Mouse (Mus musculus) gastrocnemius, postnatal 25 days (tissue): ENCODE data around the gene Gchfr. TPM values are rescaled to one million over a fixed set of nuclear protein-coding genes. Genes with fewer than 3 reads are reported as not detected.

ENCODE experiments used
- DNase-seq: peaks from one replicate; pipeline ENCODE4 v3.0.0; 2022
- total RNA-seq, 2 experiments: library from RNA; stranded (reverse); gene quantifications; 1 replicate in 1 of 2; 2 replicates in 1 of 2; pipeline ENCODE4 v1.2.3; 2021

Gene Gchfr
- total RNA-seq, 2 experiments from 2014 or later, result not detected

DNA sequence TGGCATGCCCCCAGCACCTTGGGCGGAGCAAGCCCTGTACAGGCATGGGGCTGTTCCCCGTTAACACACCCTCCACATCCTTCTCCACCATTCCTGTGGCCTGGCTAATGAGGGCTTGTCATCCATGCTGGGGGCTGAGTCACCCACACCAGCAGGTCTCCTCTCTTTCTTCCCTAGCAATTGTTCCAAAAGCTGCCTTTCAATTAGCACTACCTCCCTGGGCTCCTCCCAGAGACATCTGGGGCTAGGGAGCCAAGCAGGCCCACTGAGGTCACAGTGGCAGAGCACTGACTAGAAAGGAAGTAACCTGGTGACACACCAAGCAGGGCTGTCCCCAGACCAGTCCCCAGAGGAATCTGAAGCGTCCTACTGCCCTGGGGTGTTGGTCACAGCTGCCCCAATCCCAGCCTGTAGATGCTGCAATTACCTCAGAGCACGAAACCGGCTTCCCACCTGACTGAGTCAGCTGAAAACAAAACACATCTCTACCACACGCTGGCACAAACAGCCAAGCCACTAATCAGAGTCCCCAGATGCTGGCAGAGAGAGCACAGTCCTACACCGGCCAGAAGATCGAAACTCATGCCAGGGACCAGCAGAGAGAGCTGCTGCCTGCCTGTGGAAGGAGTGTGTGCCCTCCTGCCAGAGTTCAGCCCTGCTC is 6.5 kb downstream of the Gchfr start, which contains the start of gene Gm14137:
Gene Gm14137, plus strand, starts transcription at position 519 of the 661 bp plus-strand sequence.
- no peak for DNase-seq

DNA sequence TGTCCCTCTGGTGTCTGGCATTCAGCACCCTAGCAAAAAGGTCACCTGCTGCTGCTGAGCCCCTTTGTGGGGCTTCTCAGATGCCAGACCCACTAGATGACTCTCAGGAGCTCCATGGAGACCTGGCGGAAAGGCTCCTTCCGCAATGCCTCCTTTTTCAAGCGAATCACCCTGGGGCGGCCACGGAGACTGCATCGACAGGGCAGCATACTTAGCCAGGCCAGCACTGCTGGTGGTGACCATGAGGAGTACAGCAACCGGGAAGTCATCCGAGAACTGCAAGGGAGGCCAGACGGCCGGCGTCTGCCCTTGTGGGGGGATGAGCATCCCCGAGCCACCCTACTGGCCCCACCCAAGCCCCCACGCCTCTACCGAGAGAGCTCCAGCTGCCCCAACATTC is 7.3 kb downstream of the Gchfr start:
- DNase-seq, result no peak

DNA sequence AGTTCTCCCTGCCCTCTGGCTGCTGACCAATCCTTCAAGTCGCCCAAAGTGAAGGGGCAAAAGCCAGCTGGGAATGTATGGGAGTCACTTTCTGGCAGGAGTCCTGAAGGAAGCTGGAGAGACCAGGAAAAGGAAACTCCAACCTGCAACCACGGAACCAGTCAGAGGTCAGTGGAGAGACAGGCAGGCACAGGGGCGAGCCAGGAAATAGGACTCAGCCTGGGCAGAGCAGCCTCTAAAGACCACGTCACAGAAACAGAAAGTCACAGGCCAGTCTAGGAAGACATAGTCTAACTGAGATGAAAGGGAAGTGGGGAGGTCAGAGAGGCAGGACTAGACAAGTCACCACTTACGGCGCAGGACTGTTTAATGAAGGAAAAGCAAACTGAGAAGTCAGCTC is 8.0 kb downstream of the Gchfr start:
- DNase-seq, result no peak

DNA sequence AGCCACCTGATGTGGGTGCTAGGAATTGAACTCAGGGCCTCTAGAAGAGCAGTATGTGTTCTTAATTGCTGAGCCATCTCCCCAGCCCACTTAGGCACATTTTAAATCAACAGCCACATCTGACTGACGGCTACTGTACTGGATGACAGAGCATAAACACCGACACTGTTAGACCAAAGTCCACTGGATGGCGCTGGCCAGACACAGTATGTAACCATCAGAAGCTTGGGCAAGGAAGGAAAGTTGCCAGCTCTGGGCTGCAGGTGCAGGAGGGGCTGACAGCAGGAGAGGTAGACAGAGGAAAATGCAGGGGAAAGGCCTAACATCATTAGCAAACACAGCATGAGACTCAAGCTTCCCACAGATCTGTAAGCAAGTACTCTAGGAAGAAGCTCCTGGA is 9.2 kb downstream of the Gchfr start:
- DNase-seq, result no peak

DNA sequence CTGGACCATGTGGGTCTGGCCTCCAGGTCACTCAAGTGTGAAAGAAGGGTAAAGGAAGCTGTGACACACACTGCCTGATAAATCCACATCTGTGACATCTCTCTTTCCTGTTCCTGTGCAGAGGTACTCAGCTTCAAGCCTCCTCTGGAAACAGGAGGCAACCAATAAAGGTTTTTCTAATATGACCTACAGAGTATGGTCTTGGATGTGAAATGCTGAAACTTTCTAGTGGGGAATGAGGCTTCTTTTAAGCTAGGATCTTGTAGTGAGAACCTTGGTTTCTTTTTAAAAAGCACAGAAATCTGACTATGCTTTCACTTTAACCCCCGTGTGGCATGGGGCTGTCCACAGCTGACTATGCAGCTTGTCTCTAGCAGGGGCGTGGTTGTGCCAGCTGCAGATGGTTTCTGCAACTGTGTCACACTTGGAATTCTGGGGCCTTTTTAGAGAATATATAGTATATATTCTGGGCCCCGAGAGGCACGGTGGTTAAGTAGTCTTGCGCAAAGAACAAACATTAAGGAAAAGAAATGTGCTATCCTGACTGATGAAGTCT is 9.9 kb downstream of the Gchfr start:
- DNase-seq, result no peak

- no peak for DNase-seq
Observed at GRCm38 (mm10) chr2:119182914-119183313, 15.3 kb downstream of the Gchfr start.

GRCm38 (mm10) chr2:119189029-119189710 is 21.6 kb downstream of the Gchfr start:
- peak; percentile 72 for DNase-seq

GRCm38 (mm10) chr2:119190969-119191368 is 23.4 kb downstream of the Gchfr start:
- no peak for DNase-seq

GRCm38 (mm10) chr2:119194140-119194539 is 26.6 kb downstream of the Gchfr start:
- peak; percentile 74 for DNase-seq

DNA sequence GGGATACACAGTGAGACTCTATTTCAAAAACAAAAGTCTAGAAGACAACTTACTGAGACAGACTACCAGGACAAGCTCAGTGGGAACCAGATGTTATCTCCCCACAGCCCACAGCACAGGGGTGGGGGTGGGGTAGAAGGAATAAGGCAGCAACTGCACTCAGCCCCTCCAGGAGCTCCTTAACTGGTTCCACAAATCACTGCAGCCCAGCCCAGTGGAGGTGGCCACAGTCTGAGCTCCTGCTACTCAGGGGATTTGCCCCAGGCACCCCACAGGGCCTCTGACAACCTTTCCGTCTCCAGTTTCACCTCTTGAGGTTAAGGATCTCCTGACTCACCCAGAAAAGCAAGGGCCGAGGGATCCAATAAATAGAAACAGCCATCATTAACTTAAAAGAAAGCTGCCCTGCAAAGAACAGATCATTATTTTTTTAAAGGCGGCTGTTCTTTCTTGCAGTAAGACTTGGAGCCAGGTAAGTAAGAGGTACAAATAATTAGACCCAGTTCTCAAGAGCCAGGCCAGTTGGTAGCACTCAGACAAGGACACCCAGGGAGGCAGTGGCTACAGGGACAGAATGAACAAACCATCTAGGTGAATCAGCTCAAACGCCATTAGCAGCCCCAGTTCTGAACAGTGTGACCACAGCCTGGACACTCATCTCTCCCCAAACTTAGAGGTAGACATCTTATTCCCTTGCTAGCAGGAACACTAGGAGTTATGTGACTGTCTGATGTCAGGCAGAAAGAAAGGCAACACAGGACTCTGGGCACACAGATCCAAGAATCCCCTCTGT is 28.9 kb downstream of the Gchfr start:
- DNase-seq, result no peak

DNA sequence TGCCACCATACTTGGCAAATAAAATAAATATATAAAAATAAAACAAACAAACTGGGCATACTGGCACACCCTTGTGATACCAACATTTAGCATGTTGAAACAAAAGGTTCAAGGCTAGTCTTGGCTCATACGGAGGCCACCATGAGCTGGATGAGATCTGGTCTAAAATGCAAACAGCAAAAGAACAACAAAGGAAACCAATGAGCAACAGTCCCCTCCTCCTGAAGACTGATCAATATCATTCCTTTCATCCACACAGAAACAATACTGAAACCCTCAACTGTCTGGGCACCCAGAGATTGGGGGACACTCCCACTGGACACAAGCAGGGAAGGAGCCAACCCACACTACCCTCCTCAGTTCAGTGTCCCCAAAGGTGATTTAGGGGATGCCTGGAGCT is 29.9 kb downstream of the Gchfr start:
- DNase-seq, result no peak

- no peak for DNase-seq
Observed at GRCm38 (mm10) chr2:119198049-119198448, 30.5 kb downstream of the Gchfr start.

DNA sequence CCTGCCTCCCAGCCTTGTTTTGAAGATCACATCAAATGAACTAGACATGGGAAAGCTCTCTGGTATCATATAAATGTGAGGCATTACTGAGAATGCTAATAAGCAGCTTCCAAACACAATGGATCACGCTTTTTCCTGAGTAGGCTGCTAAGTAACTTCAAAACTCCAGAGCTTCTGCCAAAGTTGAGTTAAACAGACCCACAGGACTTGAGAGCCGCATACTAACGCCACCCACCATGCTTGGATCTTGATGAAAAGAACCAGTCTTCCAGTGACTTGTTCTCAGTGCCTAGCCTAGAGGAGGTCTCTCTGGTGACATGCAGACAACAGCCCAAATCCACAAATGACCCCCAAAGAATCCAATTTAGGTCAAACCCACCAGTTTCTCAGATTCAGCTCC is 31.4 kb downstream of the Gchfr start:
- DNase-seq, result no peak

DNA sequence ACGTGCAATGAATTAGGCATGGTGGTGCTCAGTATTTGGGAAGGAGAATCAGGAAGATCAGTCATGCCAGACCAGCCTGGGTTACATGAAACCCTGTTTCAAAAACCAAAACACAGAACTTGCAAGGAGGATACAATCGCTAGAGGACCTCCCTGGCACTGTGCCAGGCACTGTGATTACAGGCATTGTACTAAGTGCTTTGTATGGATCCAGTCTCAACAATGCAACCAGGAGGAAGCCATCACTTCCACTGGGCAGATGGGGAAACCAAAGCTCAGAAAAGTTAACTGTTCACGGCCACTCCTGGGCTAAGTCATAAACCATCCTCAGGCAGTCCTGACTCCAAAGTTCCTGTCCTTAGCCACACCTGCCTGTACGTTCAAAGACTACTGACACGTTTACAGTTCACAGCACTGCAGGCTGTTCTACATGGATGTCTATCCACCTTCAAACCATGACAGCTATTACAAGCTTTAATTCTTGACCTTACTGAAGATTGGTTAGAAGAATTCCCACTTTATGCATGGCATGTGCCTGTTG is 35.4 kb downstream of the Gchfr start:
- no peak for DNase-seq

DNA sequence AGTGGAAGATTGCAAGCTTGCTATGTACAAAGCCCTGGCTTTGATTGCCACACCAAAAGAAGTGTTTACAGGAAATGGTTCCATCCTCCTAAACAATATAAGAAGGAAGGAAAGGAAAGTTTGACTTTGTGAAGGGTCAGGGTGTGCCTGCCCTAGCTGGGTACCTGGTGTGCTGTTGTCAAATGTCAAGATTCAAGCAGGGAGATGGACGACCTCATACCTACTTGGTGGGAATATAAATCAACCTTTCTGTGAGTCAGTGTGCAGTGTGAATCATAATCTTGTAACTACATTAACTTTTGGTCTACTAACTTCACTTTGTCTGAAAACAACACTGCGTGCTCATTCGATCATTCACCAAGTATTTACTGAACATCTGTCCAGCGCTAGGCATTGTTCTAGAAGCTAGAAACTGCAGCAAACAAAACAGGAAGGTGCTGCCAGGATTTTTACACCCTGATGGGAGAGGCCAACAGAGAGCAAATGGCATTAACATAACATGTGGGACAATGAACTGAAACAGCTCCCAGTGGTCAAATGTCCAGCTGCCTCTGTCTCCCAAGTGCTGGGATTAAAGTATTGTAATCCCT is 36.4 kb downstream of the Gchfr start:
- peak; percentile 15 for DNase-seq

GRCm38 (mm10) chr2:119207961-119208343 is 40.4 kb downstream of the Gchfr start:
- DNase-seq, result no peak

GRCm38 (mm10) chr2:119208344-119209175 is 41.0 kb downstream of the Gchfr start, which contains the start of the genes Zfyve19 and Dnajc17:
TSS of gene Zfyve19 (plus strand) at chr2:119208617.
TSS of gene Dnajc17 (minus strand) at chr2:119208795.
- DNase-seq, result peak; percentile 95

- no peak for DNase-seq
Observed at GRCm38 (mm10) chr2:119209176-119209507, 41.6 kb downstream of the Gchfr start.
